Mouse (Mus musculus) liver, postnatal 0 days (tissue): ENCODE measurements around the gene Acsbg1. TPM values are rescaled to one million over a fixed set of nuclear protein-coding genes. Genes with fewer than 3 reads are reported as not detected.

Experiments used
- ATAC-seq: fragments of 200-750 bp; cut with Nextera tagmentation; 2 replicates; pipeline ENCODE4 v1.8.0; 2017; ENCODE audit warnings: mild to moderate bottlenecking, moderate library complexity
- DNase-seq: peaks from one replicate; pipeline ENCODE4 v3.0.0-alpha.2; 2016
- H3K27ac ChIP-seq: fragments of 300-500 bp; sonication (generic); 2 replicates; pipeline ENCODE4 v1.5.1; 2014; ENCODE audit warnings: antibody characterized with exemption, moderate library complexity, mild to moderate bottlenecking, low read depth
- H3K27me3 ChIP-seq: fragments of 300-500 bp; sonication (generic); 2 replicates; pipeline ENCODE4 v1.6.1; 2014; ENCODE audit warnings: low read length, control low read depth, mixed read lengths; ENCODE audit not compliant: insufficient read depth
- H3K36me3 ChIP-seq: fragments of 300-500 bp; sonication (generic); replicated peaks from 2 replicates; pipeline ENCODE4 v1.6.1; 2014; ENCODE audit warnings: mild to moderate bottlenecking, control low read depth, low read length, moderate library complexity, mixed read lengths; ENCODE audit not compliant: insufficient read depth
- H3K4me1 ChIP-seq: fragments of 300-500 bp; sonication (generic); 2 replicates; pipeline ENCODE4 v1.6.1; 2014; ENCODE audit warnings: antibody characterized with exemption, mild to moderate bottlenecking, control low read depth; ENCODE audit not compliant: insufficient read depth
- H3K4me2 ChIP-seq: fragments of 300-500 bp; sonication (generic); 2 replicates; pipeline ENCODE4 v1.6.1; 2014; ENCODE audit warnings: low read depth, mild to moderate bottlenecking, low read length, moderate library complexity, mixed read lengths
- H3K4me3 ChIP-seq: fragments of 300-500 bp; sonication (generic); 2 replicates; pipeline ENCODE4 v1.5.1; 2014; ENCODE audit warnings: low read depth, low read length
- H3K9ac ChIP-seq: fragments of 300-500 bp; sonication (generic); replicated peaks from 2 replicates; pipeline ENCODE4 v1.6.1; 2014; ENCODE audit warnings: mild to moderate bottlenecking, moderate library complexity
- H3K9me3 ChIP-seq: fragments of 300-500 bp; sonication (generic); 2 replicates; pipeline ENCODE4 v1.6.1; 2016; ENCODE audit warnings: mild to moderate bottlenecking, control low read depth, low read length, mixed read lengths
- CTCF ChIP-seq: sonication (generic); IDR thresholded peaks from 2 replicates; pipeline ENCODE4 v1.5.1; 2016; ENCODE audit warnings: antibody characterized with exemption, low read depth
- EP300 ChIP-seq: IDR thresholded peaks from 2 replicates; pipeline ENCODE4 v1.6.1; 2016; ENCODE audit warnings: antibody characterized with exemption, low read depth, mild to moderate bottlenecking
- WGBS: fragments of 180-500 bp; shearing (Covaris S2); extraction: QIAGEN DNeasy Blood & Tissue Kit; methylation state at CpG from one replicate; pipeline ENCODE4 v1.1.7; 2014; ENCODE audit not compliant: insufficient replicate concordance; 5-methylcytosine and 5-hydroxymethylcytosine counted together
- polyA plus RNA-seq: library from polyadenylated mRNA; unstranded; fragments of >200 nt; fragmentation: Nextera tagmentation; extraction: Ambion mirVana; gene quantifications from 2 replicates; pipeline ENCODE4 v1.2.1, GENCODE M21; 2015

The Acsbg1 gene
- polyA plus RNA-seq, 1 experiment from 2014 or later, result 0.12 TPM

GRCm38 (mm10) chr9:54629613-54630261 is 31.9 kb downstream of the Acsbg1 start:
- H3K36me3 ChIP-seq, result no peaks in the 10 kb centered on the region
- TF ChIP-seq CTCF (no peak), EP300 (no peak)
- no peak overlapping the region for H3K9ac ChIP-seq
- DNase-seq, result no peak
- H3K4me2 ChIP-seq, result no peak overlapping the region
- H3K27ac ChIP-seq, result no peak overlapping the region
- H3K27me3 ChIP-seq, result no peaks in the 10 kb centered on the region
- no peaks in the 10 kb centered on the region for H3K4me1 ChIP-seq
- H3K4me3 ChIP-seq, result no peak overlapping the region
- no peaks in the 10 kb centered on the region for H3K9me3 ChIP-seq
- WGBS, result 84% methylated on average over 5 of the region's 5 CpGs
- no peak for ATAC-seq

GRCm38 (mm10) chr9:54628752-54629151 is 32.9 kb downstream of the Acsbg1 start:
- Histone ChIP-seq H3K9ac (no peak overlapping the region), H3K4me1 (no peaks in the 10 kb centered on the region), H3K4me3 (no peak overlapping the region), H3K4me2 (no peak overlapping the region), H3K9me3 (no peaks in the 10 kb centered on the region), H3K36me3 (no peaks in the 10 kb centered on the region), H3K27ac (no peak overlapping the region), H3K27me3 (no peaks in the 10 kb centered on the region)
- no peak for TF ChIP-seq CTCF
- TF ChIP-seq EP300, result no peak
- 82% methylated on average over 4 of the region's 4 CpGs for WGBS
- no peak for ATAC-seq
- DNase-seq, result no peak

- Histone ChIP-seq H3K27ac (no peak overlapping the region), H3K4me1 (no peaks in the 10 kb centered on the region), H3K4me2 (no peak overlapping the region), H3K36me3 (no peaks in the 10 kb centered on the region), H3K27me3 (no peaks in the 10 kb centered on the region), H3K4me3 (no peak overlapping the region), H3K9me3 (no peaks in the 10 kb centered on the region), H3K9ac (no peak overlapping the region)
- TF ChIP-seq EP300 (no peak), CTCF (no peak)
- WGBS, result 79% methylated on average over 5 of the region's 5 CpGs
- ATAC-seq, result no peak
- no peak for DNase-seq
Measured at GRCm38 (mm10) chr9:54627240-54627639, 34.4 kb downstream of the Acsbg1 start.

- ATAC-seq (peak; percentile 45; the same call in 1 of the 2 replicates), DNase-seq (no peak)
- 42% methylated on average over 13 of the region's 13 CpGs for WGBS
- Histone ChIP-seq H3K4me1 (peaks cover 3% of the 10 kb centered on the region; the same call in 1 of the 2 replicates), H3K4me2 (no peak overlapping the region), H3K27ac (no peak overlapping the region), H3K36me3 (no peaks in the 10 kb centered on the region), H3K4me3 (no peak overlapping the region), H3K9ac (no peak overlapping the region), H3K9me3 (no peaks in the 10 kb centered on the region), H3K27me3 (no peaks in the 10 kb centered on the region)
- peak; percentile 79 for TF ChIP-seq CTCF
- no peak for TF ChIP-seq EP300
Measured at GRCm38 (mm10) chr9:54614182-54614850, 47.4 kb downstream of the Acsbg1 start.

DNA sequence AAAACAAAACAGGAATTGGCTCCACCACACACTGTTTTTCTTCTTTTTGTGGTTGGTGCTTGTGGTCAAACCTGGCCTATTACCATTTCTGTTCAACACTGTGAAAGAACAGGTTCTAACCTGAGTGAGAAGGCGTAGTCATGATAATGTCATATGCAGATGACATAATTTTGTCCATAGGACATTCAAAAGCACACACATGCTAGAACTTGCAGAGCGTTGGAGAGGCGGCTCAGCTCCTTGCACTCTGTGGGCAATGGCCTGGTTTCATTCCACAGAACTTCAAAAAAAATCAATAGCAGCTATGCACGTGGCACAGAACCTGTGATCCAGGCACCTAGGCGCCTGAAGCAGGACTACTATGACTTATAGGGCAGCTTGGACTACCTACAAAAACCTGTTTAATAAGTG is 48.9 kb downstream of the Acsbg1 start:
- Histone ChIP-seq H3K4me2 (no peak overlapping the region), H3K4me3 (no peak overlapping the region), H3K27me3 (no peaks in the 10 kb centered on the region), H3K4me1 (peaks cover 3% of the 10 kb centered on the region; the same call in 1 of the 2 replicates), H3K27ac (no peak overlapping the region), H3K9ac (no peak overlapping the region), H3K9me3 (no peaks in the 10 kb centered on the region), H3K36me3 (no peaks in the 10 kb centered on the region)
- no peak for ATAC-seq
- TF ChIP-seq CTCF (no peak), EP300 (no peak)
- DNase-seq, result no peak
- 62% methylated on average over 5 of the region's 5 CpGs for WGBS

GRCm38 (mm10) chr9:54604886-54605285 is 56.8 kb downstream of the Acsbg1 start:
- Histone ChIP-seq H3K4me2 (no peak overlapping the region), H3K4me1 (no peaks in the 10 kb centered on the region), H3K36me3 (peaks cover 38% of the 10 kb centered on the region), H3K4me3 (no peak overlapping the region), H3K27me3 (no peaks in the 10 kb centered on the region), H3K9ac (no peak overlapping the region), H3K27ac (no peak overlapping the region), H3K9me3 (no peaks in the 10 kb centered on the region)
- WGBS, result 60% methylated on average over 4 of the region's 4 CpGs
- TF ChIP-seq EP300, result no peak
- peak; percentile 73 for TF ChIP-seq CTCF
- ATAC-seq, result 0 out of 2 replicates have a peak, but pooled peaks have one; percentile 40
- DNase-seq, result peak; percentile 80
